8 mouse cellular contexts compared by ENCODE assay signal in genomic region chr12:77240372-77240771, GRCm38 (mm10). TPM values are rescaled to one million over a fixed set of nuclear protein-coding genes. Genes with fewer than 3 reads are reported as not detected.
DNase-seq lines count a peak whose midpoint lies in the region; ATAC-seq and TF ChIP-seq lines count a peak whose summit lies in the region.

No protein-coding gene starts in this region.

- no peak for ATAC-seq in kidney, postnatal 0 days (replicated peaks; ENCODE audit: low FRiP score, low read depth)
- no peak for ATAC-seq in forebrain, embryonic 16.5 days
- ATAC-seq in midbrain, embryonic 14.5 days (ENCODE audit: low FRiP score, low TSS enrichment) = no peak

- 0 out of 2 replicates have a peak, but pooled peaks cover 3% of the 10 kb centered on the region for H3K4me1 ChIP-seq in kidney, postnatal 0 days (replicated peaks; ENCODE audit: insufficient read depth, low read length)
- no peaks in the 10 kb centered on the region; the same call in 1 of the 2 replicates for H3K4me1 ChIP-seq in bone marrow, adult 2 months (ENCODE audit: control insufficient read depth, insufficient read depth, low read length)
- H3K4me1 ChIP-seq in forebrain, embryonic 16.5 days (replicated peaks; ENCODE audit: control insufficient read depth, insufficient read depth, low read length) = peaks cover 7% of the 10 kb centered on the region
- H3K4me1 ChIP-seq in midbrain, embryonic 14.5 days (ENCODE audit: control insufficient read depth, insufficient read depth, low read length) = 0 out of 2 replicates have a peak, but pooled peaks cover 2% of the 10 kb centered on the region

- H3K4me3 ChIP-seq in kidney, postnatal 0 days (replicated peaks; ENCODE audit: low read depth, low read length) = peak overlapping the region; percentile 82; the same call in 1 of the 2 replicates
- peak overlapping the region; percentile 18 for H3K4me3 ChIP-seq in bone marrow, adult 2 months (replicated peaks; ENCODE audit: control insufficient read depth, low read depth, low read length)
- H3K4me3 ChIP-seq in forebrain, embryonic 16.5 days (replicated peaks; ENCODE audit: low read length) = peak overlapping the region; percentile 22; the same call in 1 of the 2 replicates
- peak overlapping the region; percentile 91 for H3K4me3 ChIP-seq in midbrain, embryonic 14.5 days (replicated peaks; ENCODE audit: low read depth, low read length)

- H3K27ac ChIP-seq in kidney, postnatal 0 days = no peak overlapping the region
- no peak overlapping the region for H3K27ac ChIP-seq in bone marrow, adult 2 months (ENCODE audit: control insufficient read depth, insufficient read depth, low read depth, low read length, poor library complexity)
- no peak overlapping the region for H3K27ac ChIP-seq in forebrain, embryonic 16.5 days (ENCODE audit: low read length)
- no peak overlapping the region for H3K27ac ChIP-seq in midbrain, embryonic 14.5 days (replicated peaks; ENCODE audit: low read depth, low read length)

- no peak for TF ChIP-seq CTCF in kidney, postnatal 0 days (IDR thresholded peaks at IDR 0.05; ENCODE audit: low read depth)
- no peak for TF ChIP-seq CTCF in bone marrow, adult 2 months (IDR thresholded peaks at IDR 0.05; ENCODE audit: control insufficient read depth, insufficient read depth, low read length)

- DNase-seq in kidney, postnatal 0 days (ENCODE audit: low spot score) = no peak
- DNase-seq in kidney, postnatal 4 days = no peak
- DNase-seq in midbrain, embryonic 14.5 days = no peak
- DNase-seq in layer of hippocampus, adult 8-10 months (ENCODE audit: low spot score in 2 of 2) = no peak
- DNase-seq in urinary bladder, postnatal 25 days (ENCODE audit: low spot score) = no peak
- no peak for DNase-seq in ovary, postnatal 36 days (ENCODE audit: low spot score)

- 56% methylated on average over 6 of the region's 6 CpGs for WGBS in kidney, postnatal 0 days
- 6% methylated on average over 6 of the region's 6 CpGs for whole genome bisulfite sequencing in bone marrow, adult 2 months
- WGBS in forebrain, embryonic 16.5 days = 56% methylated on average over 6 of the region's 6 CpGs
- WGBS in midbrain, embryonic 14.5 days = 50% methylated on average over 6 of the region's 6 CpGs

- no peak for TF ChIP-seq POLR2A in bone marrow, adult 2 months (IDR thresholded peaks at IDR 0.05; ENCODE audit: borderline replicate concordance, control insufficient read depth, low read depth, low read length)

- H3K9me3 ChIP-seq in kidney, postnatal 0 days (replicated peaks; ENCODE audit: low read length) = no peaks in the 10 kb centered on the region
- H3K9me3 ChIP-seq in forebrain, embryonic 16.5 days (ENCODE audit: control insufficient read depth, low read length) = no peaks in the 10 kb centered on the region
- no peaks in the 10 kb centered on the region for H3K9me3 ChIP-seq in midbrain, embryonic 14.5 days (ENCODE audit: control insufficient read depth, low read length)

- no peaks in the 10 kb centered on the region for H3K27me3 ChIP-seq in kidney, postnatal 0 days (ENCODE audit: insufficient read depth, low read length)
- H3K27me3 ChIP-seq in forebrain, embryonic 16.5 days (replicated peaks; ENCODE audit: control insufficient read depth, insufficient read depth, low read length) = no peaks in the 10 kb centered on the region
- no peaks in the 10 kb centered on the region for H3K27me3 ChIP-seq in midbrain, embryonic 14.5 days (ENCODE audit: control insufficient read depth, insufficient read depth, low read length)

- H3K9ac ChIP-seq in kidney, postnatal 0 days (ENCODE audit: low read depth, low read length) = no peak overlapping the region
- H3K9ac ChIP-seq in forebrain, embryonic 16.5 days (replicated peaks; ENCODE audit: low read depth, low read length) = no peak overlapping the region
- peak overlapping the region; percentile 39; the same call in 1 of the 2 replicates for H3K9ac ChIP-seq in midbrain, embryonic 14.5 days (replicated peaks; ENCODE audit: low read length)

- H3K36me3 ChIP-seq in kidney, postnatal 0 days (ENCODE audit: insufficient read depth, low read length) = no peaks in the 10 kb centered on the region
- no peaks in the 10 kb centered on the region for H3K36me3 ChIP-seq in forebrain, embryonic 16.5 days (ENCODE audit: control insufficient read depth, insufficient read depth)
- no peaks in the 10 kb centered on the region for H3K36me3 ChIP-seq in midbrain, embryonic 14.5 days (ENCODE audit: control insufficient read depth, insufficient read depth, low read length)

- H3K4me2 ChIP-seq in kidney, postnatal 0 days (ENCODE audit: low read length) = 0 out of 2 replicates have a peak overlapping the region, but pooled peaks have one; percentile 18
- peak overlapping the region; percentile 44 for H3K4me2 ChIP-seq in forebrain, embryonic 16.5 days (ENCODE audit: low read length)
- H3K4me2 ChIP-seq in midbrain, embryonic 14.5 days (ENCODE audit: low read length) = peak overlapping the region; percentile 76

RNA-seq across cellular contexts. Expression of gene Fut8, which starts 2.4 kb away (rescaled TPM):
- 29.6 and 30.4 TPM in 2 replicates for polyA plus RNA-seq in kidney, postnatal 0 days (2015; fragmentation: Nextera tagmentation; extraction: Ambion mirVana)
- 9.5 and 13.8 TPM in 2 replicates for polyA plus RNA-seq in bone marrow, adult 2 months (2011; ENCODE audit: insufficient read depth, insufficient read length, low replicate concordance, missing spikeins)
- 36.6 and 37.9 TPM in 2 replicates for polyA plus RNA-seq in forebrain, embryonic 16.5 days (2015; fragmentation: Nextera tagmentation; extraction: Ambion mirVana)
- 55.2 and 69.4 TPM in 2 replicates for polyA plus RNA-seq in midbrain, embryonic 14.5 days (2014; fragmentation: Nextera tagmentation; extraction: Ambion mirVana)
- total RNA-seq in layer of hippocampus, adult 8-10 months (2022) = 10 to 100 TPM; 63.6 to 85.5 (median 73.3) TPM

Comparison
In these comparisons a context has a peak if more than half of its experiments do, and no peak if none do; other contexts are left out.
1. H3K4me2 ChIP-seq: peak in every context shown above with its lines; median percentile 76 in midbrain, embryonic 14.5 days; 44 in forebrain, embryonic 16.5 days; 18 in kidney, postnatal 0 days.
2. H3K4me3 ChIP-seq: peak in every context shown above with its lines; median percentile 91 in midbrain, embryonic 14.5 days; 82 in kidney, postnatal 0 days; 22 in forebrain, embryonic 16.5 days; 18 in bone marrow, adult 2 months.